Mouse (Mus musculus) G1E (cell line): ENCODE measurements around the gene Myt1. TPM values are rescaled to one million over a fixed set of nuclear protein-coding genes. Genes with fewer than 3 reads are reported as not detected.

Experiments
- ATAC-seq: 2 replicates; pipeline ENCODE4 v1.8.0; 2016; ENCODE audit warnings: mild to moderate bottlenecking; ENCODE audit not compliant: insufficient number of reproducible peaks, poor library complexity, low FRiP score, severe bottlenecking; ENCODE audit errors: extremely low read depth
- DNase-seq: peaks from one replicate; pipeline ENCODE4 v3.0.0; 2012; ENCODE audit warnings: low spot score
- H3K27me3 ChIP-seq: 2 replicates; pipeline ENCODE4 v1.6.1; 2012; ENCODE audit warnings: mild to moderate bottlenecking, low read length, inconsistent platforms; ENCODE audit not compliant: insufficient read depth
- H3K36me3 ChIP-seq: replicated peaks from 2 replicates; pipeline ENCODE3; 2012; ENCODE audit warnings: mild to moderate bottlenecking, inconsistent platforms
- H3K4me1 ChIP-seq: 2 replicates; pipeline ENCODE4 v1.6.1; 2012; ENCODE audit warnings: low read depth, low read length, inconsistent platforms, mixed read lengths; ENCODE audit not compliant: insufficient read depth
- H3K4me3 ChIP-seq: 2 replicates; pipeline ENCODE4 v1.5.1; 2012; ENCODE audit warnings: low read depth, mild to moderate bottlenecking, inconsistent platforms, low read length, moderate library complexity, mixed read lengths
- H3K9me3 ChIP-seq: replicated peaks from 2 replicates; pipeline ENCODE4 v1.6.1; 2012; ENCODE audit warnings: inconsistent platforms
- CTCF ChIP-seq: IDR thresholded peaks from 2 replicates; pipeline ENCODE4 v1.5.1; 2012; ENCODE audit warnings: low read depth, low read length, inconsistent platforms, mixed read lengths
- GATA1 ChIP-seq: IDR thresholded peaks from 2 replicates; pipeline ENCODE4 v1.6.1; 2012; ENCODE audit warnings: borderline replicate concordance, low read length, inconsistent platforms, mixed read lengths
- GATA2 ChIP-seq: IDR thresholded peaks from 2 replicates; pipeline ENCODE4 v1.6.1; 2012; ENCODE audit warnings: low read depth, low read length, inconsistent platforms, borderline replicate concordance
- POLR2AphosphoS5 ChIP-seq: IDR thresholded peaks from 2 replicates; pipeline ENCODE4 v1.6.1; 2012; ENCODE audit warnings: low read depth, low read length, inconsistent platforms; ENCODE audit not compliant: insufficient replicate concordance
- TAL1 ChIP-seq: conservative IDR thresholded peaks from 2 replicates; pipeline ENCODE4 v1.6.1; 2012; ENCODE audit warnings: low read depth, low read length, inconsistent platforms, mixed read lengths
- polyA plus RNA-seq: library from polyadenylated mRNA; stranded (reverse); fragments of >175 nt; gene quantifications from 2 replicates; pipeline ENCODE4 v1.2.3, GENCODE M21; 2012
- total RNA-seq, 2 experiments: library from RNA; stranded (forward) in 1 of 2; stranded (reverse) in 1 of 2; fragments of 200-1000 nt in 1 of 2; fragments of >200 nt in 1 of 2; fragmentation: Nextera tagmentation in 1 of 2; gene quantifications; 2 replicates each; pipeline ENCODE4 v1.2.3; 2014 to 2017

Myt1 gene
- total and polyA plus RNA-seq, 3 experiments = 0.22 TPM; not detected in 2

GRCm38 (mm10) chr2:181721200-181721599, 41.9 kb upstream of the Myt1 start:
- Histone ChIP-seq H3K4me3 (no peak overlapping the region), H3K4me1 (no peaks in the 10 kb centered on the region), H3K36me3 (no peaks in the 10 kb centered on the region), H3K27me3 (peaks cover 8% of the 10 kb centered on the region), H3K9me3 (no peaks in the 10 kb centered on the region)
- ATAC-seq = no peak
- no peak for DNase-seq
- TF ChIP-seq TAL1 = no peak
- no peak for TF ChIP-seq GATA1
- no peak for TF ChIP-seq POLR2AphosphoS5
- TF ChIP-seq CTCF = no peak
- TF ChIP-seq GATA2 = no peak

DNA sequence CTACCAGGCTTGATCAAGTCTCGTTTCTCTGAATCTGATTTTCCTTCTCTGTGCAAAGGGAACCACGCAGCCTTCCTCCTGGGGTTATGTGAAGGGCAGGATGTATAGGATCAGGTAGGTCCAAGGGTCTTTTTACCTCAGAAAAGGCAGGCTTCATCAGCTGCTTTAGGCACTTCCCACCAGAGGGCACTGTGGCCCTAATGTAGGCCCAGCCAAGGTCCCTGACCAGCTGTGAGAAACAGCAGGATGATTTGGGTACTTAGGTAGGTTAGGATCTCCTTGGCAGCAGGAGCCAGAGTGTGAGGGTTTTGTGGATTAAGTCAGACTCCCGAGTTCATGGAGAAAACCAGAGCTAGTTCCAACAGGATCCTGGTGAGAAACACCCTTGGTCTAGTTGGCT, 40.9 kb upstream of the Myt1 start:
- no peak overlapping the region for H3K4me3 ChIP-seq
- no peak for TF ChIP-seq GATA1
- TF ChIP-seq TAL1 = no peak
- TF ChIP-seq POLR2AphosphoS5 = no peak
- TF ChIP-seq GATA2 = no peak
- no peak for TF ChIP-seq CTCF
- no peaks in the 10 kb centered on the region for H3K9me3 ChIP-seq
- H3K4me1 ChIP-seq = no peaks in the 10 kb centered on the region
- peak; percentile 4 for DNase-seq
- ATAC-seq = no peak
- no peaks in the 10 kb centered on the region for H3K36me3 ChIP-seq
- peaks cover 14% of the 10 kb centered on the region for H3K27me3 ChIP-seq

GRCm38 (mm10) chr2:181727659-181728262, 35.4 kb upstream of the Myt1 start:
- Histone ChIP-seq H3K9me3 (no peaks in the 10 kb centered on the region), H3K27me3 (peaks cover 28% of the 10 kb centered on the region), H3K4me1 (no peaks in the 10 kb centered on the region), H3K4me3 (no peak overlapping the region), H3K36me3 (no peaks in the 10 kb centered on the region)
- TF ChIP-seq GATA1 (no peak), CTCF (no peak), GATA2 (no peak), POLR2AphosphoS5 (no peak), TAL1 (no peak)
- DNase-seq = no peak
- no peak for ATAC-seq

DNA sequence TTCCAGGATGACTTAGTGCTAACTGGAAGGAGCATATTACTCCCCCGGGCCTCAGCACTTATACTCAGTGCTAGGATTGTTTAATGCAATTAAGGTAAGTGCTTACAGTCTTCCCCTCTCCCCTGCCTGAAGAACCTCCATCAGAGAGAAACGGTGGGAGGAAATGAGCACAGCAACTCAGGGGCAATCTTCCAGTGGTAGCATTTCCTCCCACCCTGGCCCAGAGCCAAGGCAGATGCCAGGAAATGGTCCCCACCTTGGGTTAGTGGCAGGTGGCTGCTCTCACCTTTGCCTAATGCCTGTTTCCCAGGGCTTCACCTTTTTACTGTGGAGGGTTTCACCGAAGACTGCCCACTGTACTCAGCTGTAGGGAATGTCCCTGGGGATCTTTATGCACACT, 33.1 kb upstream of the Myt1 start:
- TF ChIP-seq CTCF = no peak
- TF ChIP-seq GATA1 = no peak
- DNase-seq = no peak
- H3K27me3 ChIP-seq = peaks cover 24% of the 10 kb centered on the region

DNA sequence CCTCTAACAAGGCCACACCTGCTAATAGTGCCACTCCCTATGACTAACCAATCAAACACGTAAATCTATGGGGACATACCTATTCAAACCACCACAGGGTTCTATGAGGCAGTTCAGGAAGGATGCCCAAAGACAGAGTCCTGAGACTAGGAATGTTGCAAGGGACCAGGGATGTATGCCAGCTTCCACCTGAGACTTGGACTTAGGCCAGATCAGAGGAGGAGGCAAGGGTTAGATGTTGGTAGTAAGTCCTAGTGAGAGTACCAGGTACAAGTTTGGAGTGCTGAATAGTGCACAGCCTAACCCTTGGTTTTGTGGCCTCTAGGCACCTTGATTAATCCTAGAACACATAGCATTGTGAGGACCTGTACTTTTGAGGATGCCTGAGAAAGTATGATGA, 10.5 kb upstream of the Myt1 start:
- no peaks in the 10 kb centered on the region for H3K36me3 ChIP-seq
- DNase-seq = no peak
- TF ChIP-seq CTCF = no peak
- TF ChIP-seq TAL1 = no peak
- no peak for TF ChIP-seq GATA2
- TF ChIP-seq GATA1 = no peak
- TF ChIP-seq POLR2AphosphoS5 = no peak
- H3K4me3 ChIP-seq = no peak overlapping the region
- H3K4me1 ChIP-seq = no peaks in the 10 kb centered on the region
- H3K9me3 ChIP-seq = no peaks in the 10 kb centered on the region
- ATAC-seq = no peak
- no peaks in the 10 kb centered on the region for H3K27me3 ChIP-seq

More for the DNA sequence above, 33.1 kb upstream of the Myt1 start:
- Histone ChIP-seq H3K9me3 (no peaks in the 10 kb centered on the region), H3K4me3 (no peak overlapping the region), H3K4me1 (no peaks in the 10 kb centered on the region), H3K36me3 (no peaks in the 10 kb centered on the region)
- ATAC-seq = no peak

DNA sequence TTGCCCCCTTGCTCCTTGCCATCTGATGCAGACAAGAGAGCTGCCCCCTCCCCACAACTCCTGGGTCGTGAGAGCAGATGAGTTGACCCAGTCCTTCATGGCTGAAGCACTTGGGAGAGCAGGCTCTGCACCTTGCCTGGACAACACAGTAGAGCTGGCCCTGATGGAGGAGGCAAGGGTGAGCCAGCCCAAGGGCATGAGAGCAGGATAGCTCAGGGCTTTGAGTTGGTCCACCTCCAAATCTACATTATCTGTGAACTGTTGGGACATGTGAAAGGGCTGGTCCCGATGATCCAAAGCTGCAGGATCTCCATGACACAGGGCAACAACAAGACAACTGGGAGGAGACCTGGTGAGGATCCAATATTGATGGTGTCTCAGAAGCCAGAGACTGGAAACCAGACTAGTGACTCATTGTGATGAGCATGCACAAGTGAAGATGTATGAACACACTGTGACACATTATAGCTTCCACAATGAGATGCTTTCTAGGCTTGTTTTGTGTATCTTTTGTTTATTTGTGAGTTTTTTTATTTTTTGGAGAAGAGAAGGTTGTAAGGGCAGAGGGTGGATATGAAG, 4.9 kb upstream of the Myt1 start:
- TF ChIP-seq CTCF (no peak), GATA2 (no peak), GATA1 (no peak), POLR2AphosphoS5 (no peak), TAL1 (no peak)
- DNase-seq = no peak
- H3K4me1 ChIP-seq = peaks cover 5% of the 10 kb centered on the region
- ATAC-seq = no peak
- peaks cover 10% of the 10 kb centered on the region for H3K27me3 ChIP-seq
- H3K36me3 ChIP-seq = no peaks in the 10 kb centered on the region
- H3K4me3 ChIP-seq = no peak overlapping the region
- H3K9me3 ChIP-seq = no peaks in the 10 kb centered on the region
